Mouse (Mus musculus) spleen, adult 2 months (tissue): ENCODE results near the gene Chd4. TPM values are rescaled to one million over a fixed set of nuclear protein-coding genes. Genes with fewer than 3 reads are reported as not detected.
A peak's percentile ranks its signal among the peaks of the same experiment; 100 is the strongest.

Source experiments
- DNase-seq, 2 experiments: peaks; one replicate each; pipeline versions ENCODE4 v3.0.0 to v3.0.0-alpha.2; 2012 to 2021; ENCODE audit warnings: low spot score in 2 of 2, low read depth in 1 of 2
- H3K27ac ChIP-seq: fragments of 200-500 bp; 2 replicates; pipeline ENCODE4 v1.5.1; 2012; ENCODE audit warnings: low read length, inconsistent platforms; ENCODE audit not compliant: insufficient read depth
- H3K27me3 ChIP-seq: fragments of 200-500 bp; 2 replicates; pipeline ENCODE4 v1.6.1; 2012; ENCODE audit warnings: mild to moderate bottlenecking, moderate library complexity, low read length, inconsistent platforms; ENCODE audit not compliant: control insufficient read depth, insufficient read depth
- H3K36me3 ChIP-seq: fragments of 200-500 bp; 2 replicates; pipeline ENCODE4 v1.6.1; 2012; ENCODE audit warnings: mild to moderate bottlenecking, low read length, inconsistent platforms; ENCODE audit not compliant: control insufficient read depth, insufficient read depth
- H3K4me1 ChIP-seq: fragments of 200-500 bp; 2 replicates; pipeline ENCODE4 v1.6.1; 2011; ENCODE audit warnings: inconsistent platforms; ENCODE audit not compliant: control insufficient read depth, insufficient read depth, insufficient read length
- H3K4me3 ChIP-seq: fragments of 200-500 bp; 2 replicates; pipeline ENCODE4 v1.5.1; 2011; ENCODE audit warnings: mild to moderate bottlenecking, inconsistent platforms; ENCODE audit not compliant: insufficient read depth, insufficient read length; ENCODE audit errors: extremely low read depth
- CTCF ChIP-seq: fragments of 200-500 bp; IDR thresholded peaks from 2 replicates; pipeline ENCODE4 v1.5.1; 2011; ENCODE audit warnings: mild to moderate bottlenecking, inconsistent platforms; ENCODE audit not compliant: insufficient read depth, insufficient read length, insufficient replicate concordance; ENCODE audit errors: extremely low read depth
- POLR2A ChIP-seq: fragments of 200-500 bp; IDR thresholded peaks from 2 replicates; pipeline ENCODE4 v1.6.1; 2011; ENCODE audit warnings: low read depth, low read length, inconsistent platforms
- WGBS: fragments of 180-500 bp; shearing (Covaris S2); methylation state at CpG from one replicate; pipeline ENCODE4 v1.1.7; 2018; 5-methylcytosine and 5-hydroxymethylcytosine counted together
- polyA plus RNA-seq: library from polyadenylated mRNA; depleted of rRNA; stranded (reverse); fragments of >200 nt; gene quantifications from 2 replicates; pipeline ENCODE4 v1.2.3, GENCODE M21; 2012

Chd4 gene
- polyA plus RNA-seq, 1 experiment = 87.4 TPM

GRCm38 (mm10) chr6:125082801-125083386, 12.9 kb upstream of the Chd4 start:
- DNase-seq = no peak
- no peak for TF ChIP-seq CTCF
- no peak for TF ChIP-seq POLR2A
- Histone ChIP-seq H3K27ac (no peak overlapping the region), H3K4me1 (no peaks in the 10 kb centered on the region), H3K36me3 (peaks cover 17% of the 10 kb centered on the region), H3K27me3 (no peaks in the 10 kb centered on the region), H3K4me3 (no peak overlapping the region)
- WGBS = 84% methylated on average over 7 of the region's 7 CpGs

- TF ChIP-seq CTCF (peak; percentile 67; the same call in 1 of the 2 replicates), POLR2A (no peak)
These were observed 11.4 kb upstream of the Chd4 start for GRCm38 (mm10) chr6:125084424-125084823.

DNA sequence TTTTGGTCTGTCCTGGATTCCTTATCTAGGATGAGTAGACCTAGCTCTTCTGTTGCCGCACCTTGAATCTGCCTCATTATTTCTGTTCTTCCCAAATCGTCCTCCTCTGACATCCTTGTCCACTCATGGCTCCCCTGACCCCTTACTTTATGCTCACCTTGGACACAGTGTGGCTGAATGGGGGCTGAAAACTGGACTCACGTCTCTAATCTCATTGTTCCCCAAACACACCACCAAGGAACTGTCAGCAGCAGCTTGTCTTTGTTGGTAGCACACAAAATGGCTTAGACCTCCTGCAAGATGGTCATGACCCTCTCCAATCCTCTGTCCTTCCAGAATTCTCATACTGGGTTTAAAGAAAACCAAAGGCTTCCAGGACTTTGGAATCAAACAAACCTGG, 7.8 kb upstream of the Chd4 start:
- Histone ChIP-seq H3K36me3 (no peaks in the 10 kb centered on the region), H3K27me3 (no peaks in the 10 kb centered on the region), H3K4me3 (no peak overlapping the region), H3K4me1 (peaks cover 20% of the 10 kb centered on the region; the same call in 1 of the 2 replicates), H3K27ac (no peak overlapping the region)
- no peak for DNase-seq
- WGBS = 91% methylated on average over 3 of the region's 3 CpGs
- TF ChIP-seq CTCF = no peak
- TF ChIP-seq POLR2A = no peak

More at GRCm38 (mm10) chr6:125084424-125084823, 11.4 kb upstream of the Chd4 start:
- H3K4me3 ChIP-seq = no peak overlapping the region
- WGBS = 22% methylated on average over 4 of the region's 4 CpGs
- peaks cover 1% of the 10 kb centered on the region; the same call in 1 of the 2 replicates for H3K4me1 ChIP-seq
- DNase-seq = peak in 1 of 2 experiments; percentile 64
- H3K36me3 ChIP-seq = peaks cover 16% of the 10 kb centered on the region
- H3K27me3 ChIP-seq = no peaks in the 10 kb centered on the region
- no peak overlapping the region for H3K27ac ChIP-seq

GRCm38 (mm10) chr6:125088561-125089321, 7.0 kb upstream of the Chd4 start:
- Histone ChIP-seq H3K36me3 (no peaks in the 10 kb centered on the region), H3K27ac (peak overlapping the region; percentile 65), H3K4me1 (peaks cover 20% of the 10 kb centered on the region; the same call in 1 of the 2 replicates), H3K4me3 (no peak overlapping the region), H3K27me3 (no peaks in the 10 kb centered on the region)
- 21% methylated on average over 20 of the region's 20 CpGs for WGBS
- no peak for DNase-seq
- TF ChIP-seq CTCF (no peak), POLR2A (no peak)

GRCm38 (mm10) chr6:125089521-125090321, 6.1 kb upstream of the Chd4 start:
- WGBS = 10% methylated on average over 15 of the region's 15 CpGs
- no peaks in the 10 kb centered on the region for H3K36me3 ChIP-seq
- DNase-seq = no peak
- peak overlapping the region; percentile 11; the same call in 1 of the 2 replicates for H3K27ac ChIP-seq
- peaks cover 20% of the 10 kb centered on the region; the same call in 1 of the 2 replicates for H3K4me1 ChIP-seq
- TF ChIP-seq CTCF (no peak), POLR2A (no peak)
- H3K27me3 ChIP-seq = no peaks in the 10 kb centered on the region
- no peak overlapping the region for H3K4me3 ChIP-seq

- Histone ChIP-seq H3K27me3 (no peaks in the 10 kb centered on the region), H3K4me3 (no peak overlapping the region), H3K4me1 (peaks cover 20% of the 10 kb centered on the region; the same call in 1 of the 2 replicates), H3K27ac (no peak overlapping the region), H3K36me3 (no peaks in the 10 kb centered on the region)
- TF ChIP-seq POLR2A (no peak), CTCF (no peak)
- 63% methylated on average over 10 of the region's 10 CpGs for WGBS
- no peak for DNase-seq
These were observed 5.3 kb upstream of the Chd4 start for GRCm38 (mm10) chr6:125090341-125091085.
